Mouse (Mus musculus) C2C12 (cell line): ENCODE results near the gene Pik3c2a. TPM values are rescaled to one million over a fixed set of nuclear protein-coding genes. Genes with fewer than 3 reads are reported as not detected.
"Not testable (repeated sequence)": the region's sequence is repeated elsewhere in the genome, so short reads cannot be mapped to it uniquely, and the experiment has no call there.

Experiments
- H3K27me3 ChIP-seq: one replicate; pipeline ENCODE4 v1.6.1; 2011; ENCODE audit not compliant: control insufficient read depth, insufficient read depth, insufficient read length
- H3K36me3 ChIP-seq: one replicate; pipeline ENCODE4 v1.6.1; 2011; ENCODE audit not compliant: control insufficient read depth, insufficient read depth
- H3K4me3 ChIP-seq: one replicate; pipeline ENCODE4 v1.5.1; 2011; ENCODE audit warnings: mild to moderate bottlenecking, control low read depth; ENCODE audit not compliant: poor library complexity, insufficient read depth, severe bottlenecking
- H3K79me2 ChIP-seq: one replicate; pipeline ENCODE4 v1.6.1; 2011; ENCODE audit not compliant: control insufficient read depth, insufficient read depth
- H3K79me3 ChIP-seq: one replicate; pipeline ENCODE4 v1.6.1; 2011; ENCODE audit warnings: low read depth, control low read depth
- H3ac ChIP-seq: one replicate; pipeline ENCODE3; 2011; ENCODE audit warnings: low read depth; ENCODE audit not compliant: control insufficient read depth, insufficient read length
- CEBPB ChIP-seq: IDR thresholded peaks from one replicate; pipeline ENCODE4 v1.6.1; 2011; ENCODE audit warnings: low read depth, mild to moderate bottlenecking, control low read depth, moderate library complexity
- CTCF ChIP-seq: IDR thresholded peaks from one replicate; pipeline ENCODE4 v1.5.1; 2011; ENCODE audit not compliant: control insufficient read depth, insufficient read depth, insufficient read length
- FOSL1 ChIP-seq: IDR thresholded peaks from one replicate; pipeline ENCODE4 v1.8.0; 2011; ENCODE audit warnings: mild to moderate bottlenecking, low read length; ENCODE audit not compliant: poor library complexity, insufficient read depth, severe bottlenecking
- MAX ChIP-seq: IDR thresholded peaks from one replicate; pipeline ENCODE4 v1.6.1; 2011; ENCODE audit warnings: mild to moderate bottlenecking, control low read depth
- MYOD1 ChIP-seq: IDR thresholded peaks from one replicate; pipeline ENCODE4 v1.6.1; 2011; ENCODE audit warnings: low read depth; ENCODE audit not compliant: control insufficient read depth, insufficient read length
- MYOG ChIP-seq: IDR thresholded peaks from one replicate; pipeline ENCODE4 v1.6.1; 2011; ENCODE audit not compliant: control insufficient read depth, insufficient read length; ENCODE audit errors: extremely low read depth
- USF1 ChIP-seq: IDR thresholded peaks from one replicate; pipeline ENCODE4 v1.6.1; 2011; ENCODE audit warnings: low read depth, mild to moderate bottlenecking, control low read depth, moderate library complexity
- polyA plus RNA-seq: library from polyadenylated mRNA; unstranded; fragments of >200 nt; fragmentation: generic; extraction: Trizol; gene quantifications from one replicate; pipeline ENCODE4 v1.2.1, GENCODE M21; 2012; ENCODE audit warnings: missing spikeins

The Pik3c2a gene
- polyA plus RNA-seq, 1 experiment, result 4.1 TPM

- Histone ChIP-seq H3K27me3 (no peaks in the 10 kb centered on the region), H3K36me3 (peaks cover 12% of the 10 kb centered on the region), H3K79me2 (peaks cover 9% of the 10 kb centered on the region), H3ac (no peak overlapping the region), H3K4me3 (no peak overlapping the region), H3K79me3 (peaks cover 8% of the 10 kb centered on the region)
- no peak for TF ChIP-seq MAX
- no peak for TF ChIP-seq USF1
- no peak for TF ChIP-seq MYOD1
- no peak for TF ChIP-seq CEBPB
- no peak for TF ChIP-seq FOSL1
- TF ChIP-seq MYOG, result no peak
- no peak for TF ChIP-seq CTCF
Observed at GRCm38 (mm10) chr7:116392329-116392728, 50.9 kb downstream of the Pik3c2a start.

- peaks cover 38% of the 10 kb centered on the region for H3K36me3 ChIP-seq
- not testable (repeated sequence) for H3K27me3 ChIP-seq, H3K4me3 ChIP-seq, H3ac ChIP-seq, H3K79me2 ChIP-seq, H3K79me3 ChIP-seq
Observed at GRCm38 (mm10) chr7:116387389-116387788, 55.9 kb downstream of the Pik3c2a start.

- H3K79me3 ChIP-seq, H3K79me2 ChIP-seq, H3K27me3 ChIP-seq, H3K4me3 ChIP-seq, H3ac ChIP-seq: not testable (repeated sequence)
- H3K36me3 ChIP-seq, result peaks cover 54% of the 10 kb centered on the region
Observed at GRCm38 (mm10) chr7:116379181-116379580, 64.1 kb downstream of the Pik3c2a start.

GRCm38 (mm10) chr7:116374284-116374683 is 69.0 kb downstream of the Pik3c2a start:
- H3K36me3 ChIP-seq, result peaks cover 59% of the 10 kb centered on the region
- H3ac ChIP-seq, result no peak overlapping the region
- H3K79me2 ChIP-seq, result no peaks in the 10 kb centered on the region
- H3K4me3 ChIP-seq, result no peak overlapping the region
- H3K27me3 ChIP-seq, result no peaks in the 10 kb centered on the region
- no peak for TF ChIP-seq USF1
- TF ChIP-seq MYOG, result no peak
- no peak for TF ChIP-seq FOSL1
- no peak for TF ChIP-seq MYOD1
- no peak for TF ChIP-seq CEBPB
- no peak for TF ChIP-seq CTCF
- TF ChIP-seq MAX, result no peak
- no peaks in the 10 kb centered on the region for H3K79me3 ChIP-seq

GRCm38 (mm10) chr7:116336226-116336625 is 107.0 kb downstream of the Pik3c2a start:
- Histone ChIP-seq H3K79me3 (peaks cover 27% of the 10 kb centered on the region), H3ac (no peak overlapping the region), H3K36me3 (peaks cover 52% of the 10 kb centered on the region), H3K4me3 (no peak overlapping the region), H3K79me2 (peaks cover 51% of the 10 kb centered on the region), H3K27me3 (no peaks in the 10 kb centered on the region)
- no peak for TF ChIP-seq FOSL1
- TF ChIP-seq MAX, result no peak
- TF ChIP-seq CTCF, result no peak
- TF ChIP-seq CEBPB, result no peak
- TF ChIP-seq MYOD1, result no peak
- TF ChIP-seq USF1, result no peak
- TF ChIP-seq MYOG, result no peak

- no peak for TF ChIP-seq FOSL1
- TF ChIP-seq MYOG, result no peak
- no peak overlapping the region for H3K4me3 ChIP-seq
- no peak overlapping the region for H3ac ChIP-seq
- no peaks in the 10 kb centered on the region for H3K27me3 ChIP-seq
- H3K79me3 ChIP-seq, result peaks cover 31% of the 10 kb centered on the region
- H3K79me2 ChIP-seq, result peaks cover 51% of the 10 kb centered on the region
- peaks cover 55% of the 10 kb centered on the region for H3K36me3 ChIP-seq
Observed at GRCm38 (mm10) chr7:116335133-116335532, 108.1 kb downstream of the Pik3c2a start.

- H3K27me3 ChIP-seq, result no peaks in the 10 kb centered on the region
- peaks cover 31% of the 10 kb centered on the region for H3K79me3 ChIP-seq
- H3K36me3 ChIP-seq, result peaks cover 56% of the 10 kb centered on the region
- TF ChIP-seq MAX, result no peak
- TF ChIP-seq CEBPB, result no peak
- TF ChIP-seq USF1, result no peak
- peaks cover 51% of the 10 kb centered on the region for H3K79me2 ChIP-seq
- H3ac ChIP-seq, result peak overlapping the region; percentile 47
- peak overlapping the region; percentile 71 for H3K4me3 ChIP-seq
Observed at GRCm38 (mm10) chr7:116334669-116335038, 108.6 kb downstream of the Pik3c2a start.
